Mouse (Mus musculus) inflammation-experienced regulatory T-cells (primary cell): ENCODE results near the gene Aldh6a1. TPM values are rescaled to one million over a fixed set of nuclear protein-coding genes. Genes with fewer than 3 reads are reported as not detected.

ENCODE experiments used
- polyA plus RNA-seq, 2 experiments: library from polyadenylated mRNA; unstranded; fragments of 100-300 nt; shearing (Covaris generic); gene quantifications; one replicate each; pipeline ENCODE4 v1.2.1; 2017

The Aldh6a1 gene
- 10 to 100 TPM; 16.4 to 20.2 TPM for polyA plus RNA-seq

GRCm38 (mm10) chr12:84450718-84451646, at the start of gene Aldh6a1, which contains the start of gene Lin52:
TSS of gene Aldh6a1 (minus strand) at chr12:84451004.
TSS of gene Lin52 (plus strand) at chr12:84451422.

GRCm38 (mm10) chr12:84416834-84417604, 33.8 kb downstream of the Aldh6a1 start, which contains the start of gene Rnf113a2:
TSS of gene Rnf113a2 (plus strand) at chr12:84417196.

GRCm38 (mm10) chr12:84408819-84409507, 41.8 kb downstream of the Aldh6a1 start, which contains the start of the genes Entpd5 and Bbof1:
TSS of gene Entpd5 (minus strand) at chr12:84409029.
TSS of gene Bbof1 (plus strand) at chr12:84409071.

Other genes with a start within 250 kb of the Aldh6a1 start
- 10 to 100 TPM; 25.6 to 29.6 TPM for gene Elmsan1, start 232.1 kb downstream of the Aldh6a1 start, polyA plus RNA-seq
- 10 to 100 TPM; 32.6 to 34.1 TPM for gene Ptgr2, start 165.8 kb downstream of the Aldh6a1 start, polyA plus RNA-seq
- gene Zfp410, start 134.2 kb downstream of the Aldh6a1 start, polyA plus RNA-seq = 10 to 100 TPM; 57.7 to 72.5 TPM
- gene Coq6, start 89.3 kb downstream of the Aldh6a1 start, polyA plus RNA-seq = 10 to 100 TPM; 27.5 to 29.8 TPM
- under 1 TPM; 0.46 to 0.98 TPM for gene Fam161b, start 89.2 kb downstream of the Aldh6a1 start, polyA plus RNA-seq
- 10 to 100 TPM; 36.4 to 85.2 TPM for gene Entpd5, start 42.0 kb downstream of the Aldh6a1 start, polyA plus RNA-seq
- 1 to 10 TPM; 1.0 to 1.3 TPM for gene Bbof1, start 41.9 kb downstream of the Aldh6a1 start, polyA plus RNA-seq
- 10 to 100 TPM; 30.8 to 34.0 TPM for gene Rnf113a2, start 33.8 kb downstream of the Aldh6a1 start, polyA plus RNA-seq
- gene Lin52, start 418 bp upstream of the Aldh6a1 start, polyA plus RNA-seq = 10 to 100 TPM; 17.9 to 32.0 TPM
- under 1 TPM in 1 of 2 experiments, not detected in 1; 0.17 TPM for gene Vsx2, start 118.8 kb upstream of the Aldh6a1 start, polyA plus RNA-seq
- 10 to 100 TPM; 23.3 to 24.6 TPM for gene Abcd4, start 166.4 kb upstream of the Aldh6a1 start, polyA plus RNA-seq
- gene Vrtn, start 190.0 kb upstream of the Aldh6a1 start, polyA plus RNA-seq = under 1 TPM; 0.13 to 0.15 TPM
- under 1 TPM in 1 of 2 experiments, not detected in 1; 0.81 TPM for gene Syndig1l, start 247.8 kb upstream of the Aldh6a1 start, polyA plus RNA-seq